Mouse (Mus musculus): ENCODE measurements around the gene Mrgprb3. TPM values are rescaled to one million over a fixed set of nuclear protein-coding genes. Genes with fewer than 3 reads are reported as not detected.

Mrgprb3 gene
- total RNA-seq (2015; ENCODE audit: low replicate concordance) (not detected in 2 replicates), total RNA-seq (2017; ENCODE audit: low replicate concordance) (not detected in 2 replicates)

- no peak for ATAC-seq (replicated peaks; ENCODE audit: low FRiP score, poor library complexity, severe bottlenecking)
These were observed at the start of gene Mrgprb3 for GRCm38 (mm10) chr7:48643711-48644110. TSS of gene Mrgprb3 (minus strand) at chr7:48643811.

Other genes starting within 250 kb of the Mrgprb3 start
- not detected in 2 replicates for gene Mrgprb1, start 187.5 kb downstream of the Mrgprb3 start, total RNA-seq (2015; ENCODE audit: low replicate concordance)
- gene Mrgprb1, start 187.5 kb downstream of the Mrgprb3 start, total RNA-seq (2017; ENCODE audit: low replicate concordance), result not detected in 2 replicates
- not detected in 2 replicates for gene Mrgprx2, start 144.5 kb downstream of the Mrgprb3 start, total RNA-seq (2015; ENCODE audit: low replicate concordance)
- gene Mrgprx2, start 144.5 kb downstream of the Mrgprb3 start, total RNA-seq (2017; ENCODE audit: low replicate concordance), result not detected in 2 replicates
- gene Mrgprb2, start 85.7 kb downstream of the Mrgprb3 start, total RNA-seq (2015; ENCODE audit: low replicate concordance), result not detected in 2 replicates
- gene Mrgprb2, start 85.7 kb downstream of the Mrgprb3 start, total RNA-seq (2017; ENCODE audit: low replicate concordance), result not detected in 2 replicates
- gene Zdhhc13, start 145.2 kb upstream of the Mrgprb3 start, total RNA-seq (2015; ENCODE audit: low replicate concordance), result 11.7 and 21.1 TPM in 2 replicates
- gene Zdhhc13, start 145.2 kb upstream of the Mrgprb3 start, total RNA-seq (2017; ENCODE audit: low replicate concordance), result 6.0 and 10.0 TPM in 2 replicates
- gene Csrp3, start 204.2 kb upstream of the Mrgprb3 start, total RNA-seq (2015; ENCODE audit: low replicate concordance), result 6.7 and 11.0 TPM in 2 replicates
- gene Csrp3, start 204.2 kb upstream of the Mrgprb3 start, total RNA-seq (2017; ENCODE audit: low replicate concordance), result 3.0 TPM in 1 of 2 replicates, not detected in the other
- 71.3 and 75.9 TPM in 2 replicates for gene E2f8, start 237.8 kb upstream of the Mrgprb3 start, total RNA-seq (2015; ENCODE audit: low replicate concordance)
- 68.2 and 121 TPM in 2 replicates for gene E2f8, start 237.8 kb upstream of the Mrgprb3 start, total RNA-seq (2017; ENCODE audit: low replicate concordance)